Mouse (Mus musculus) embryonic fibroblast, embryonic 13.5 days (primary cell): ENCODE results near the gene Hnrnph1. TPM values are rescaled to one million over a fixed set of nuclear protein-coding genes. Genes with fewer than 3 reads are reported as not detected.

ENCODE experiments used
- H3K27ac ChIP-seq: 2 replicates; pipeline ENCODE4 v1.5.1; 2012; ENCODE audit warnings: low read length, control low read depth, inconsistent platforms; ENCODE audit not compliant: insufficient read depth
- H3K4me1 ChIP-seq: 2 replicates; pipeline ENCODE4 v1.6.1; 2011; ENCODE audit warnings: low read length; ENCODE audit not compliant: control insufficient read depth, insufficient read depth
- H3K4me3 ChIP-seq: 2 replicates; pipeline ENCODE4 v1.5.1; 2011; ENCODE audit warnings: mild to moderate bottlenecking, control low read depth, low read length; ENCODE audit not compliant: insufficient read depth
- CTCF ChIP-seq: IDR thresholded peaks from 2 replicates; pipeline ENCODE4 v1.5.1; 2011; ENCODE audit warnings: mild to moderate bottlenecking, control low read depth, low read length, moderate library complexity, borderline replicate concordance; ENCODE audit not compliant: insufficient read depth
- POLR2A ChIP-seq: IDR thresholded peaks from 2 replicates; pipeline ENCODE4 v1.6.1; 2011; ENCODE audit warnings: low read depth, mild to moderate bottlenecking, control low read depth, low read length, moderate library complexity
- polyA plus RNA-seq: library from polyadenylated mRNA; stranded (reverse); fragments of >200 nt; gene quantifications from 2 replicates; pipeline ENCODE4 v1.2.4, GENCODE M21; 2011; ENCODE audit warnings: low read depth; ENCODE audit not compliant: missing spikeins, insufficient read length

The Hnrnph1 gene
- polyA plus RNA-seq, 1 experiment: 590 TPM

GRCm38 (mm10) chr11:50430277-50431133, 53.7 kb downstream of the Hnrnph1 start, which contains the start of gene Rufy1:
Gene Rufy1, minus strand, starts transcription at chr11:50431125.
- peak within 1 kb of the TSS; percentile 75 for H3K4me3 ChIP-seq
- TF ChIP-seq CTCF: no peak
- peak; percentile 51 for TF ChIP-seq POLR2A
- peaks cover 10% of the 10 kb centered on the region for H3K4me1 ChIP-seq
- H3K27ac ChIP-seq: peak within 1 kb of the TSS; percentile 89

DNA sequence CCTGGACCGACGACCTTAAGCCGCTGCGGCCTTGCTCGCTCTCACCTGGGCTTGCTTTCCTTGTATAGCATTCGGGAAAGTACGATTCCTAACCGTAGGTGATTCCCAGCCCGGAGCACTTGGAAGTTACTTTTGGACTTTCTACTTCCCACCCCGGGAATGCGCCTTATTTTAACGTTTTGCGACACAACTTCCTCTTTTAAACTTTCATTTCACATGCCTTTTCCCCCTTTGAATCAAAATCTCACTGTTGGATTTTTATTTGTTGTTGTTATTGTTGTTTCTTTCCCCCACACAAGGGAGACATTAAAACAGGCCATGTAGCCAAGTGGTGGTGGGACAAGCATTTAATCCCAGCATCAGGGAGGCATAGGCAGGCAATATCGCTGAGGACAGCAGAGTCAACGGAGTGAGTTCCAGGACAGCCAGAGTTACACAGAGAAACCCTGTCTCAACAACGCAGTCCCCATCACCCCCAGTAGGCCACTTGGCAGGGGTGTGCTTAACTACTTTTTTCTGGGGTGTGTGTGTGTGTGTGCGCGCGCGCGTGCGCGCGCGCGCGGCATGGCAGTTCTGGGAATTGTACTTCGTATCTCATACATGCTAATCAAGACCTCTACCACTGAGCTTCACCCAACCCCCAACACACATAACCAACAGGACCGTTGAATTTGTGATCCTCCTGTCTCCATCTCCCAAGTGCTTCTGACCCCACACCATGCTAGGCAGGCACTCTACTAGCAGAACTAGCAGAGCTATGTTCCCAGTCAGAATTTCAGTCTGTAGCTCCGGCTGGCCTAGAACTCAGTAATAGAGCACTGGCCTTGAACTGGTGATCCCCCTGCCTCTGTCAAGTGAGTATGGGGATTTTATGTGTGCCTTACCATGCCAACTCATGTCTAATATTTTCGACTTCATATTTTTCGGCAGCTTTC, 54.6 kb downstream of the Hnrnph1 start:
- no peak; the same call in none of the 2 replicates for TF ChIP-seq POLR2A
- peak overlapping the region; percentile 75 for H3K4me3 ChIP-seq
- peaks cover 10% of the 10 kb centered on the region for H3K4me1 ChIP-seq
- peak overlapping the region; percentile 89 for H3K27ac ChIP-seq

DNA sequence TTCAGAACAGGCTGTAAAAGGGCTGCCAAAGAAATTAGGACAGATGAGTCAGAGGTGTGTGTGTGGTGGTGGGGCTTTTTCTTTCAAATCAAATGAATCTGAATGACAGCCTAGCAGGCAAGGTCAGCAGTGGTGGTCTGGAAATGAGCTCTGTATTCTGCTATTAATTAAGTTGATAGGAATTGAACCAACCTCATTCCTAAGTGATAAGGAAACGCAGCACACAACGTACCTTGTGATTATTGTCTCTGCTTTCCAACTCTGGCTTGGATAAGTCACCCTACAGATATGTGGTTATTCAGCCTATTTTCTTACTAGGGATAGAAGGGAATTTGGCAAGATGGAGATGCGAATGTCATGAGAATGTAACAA, 55.3 kb downstream of the Hnrnph1 start:
- Histone ChIP-seq H3K27ac (peak overlapping the region; percentile 89), H3K4me3 (no peak overlapping the region), H3K4me1 (peaks cover 10% of the 10 kb centered on the region)
- TF ChIP-seq CTCF (no peak), POLR2A (no peak)

DNA sequence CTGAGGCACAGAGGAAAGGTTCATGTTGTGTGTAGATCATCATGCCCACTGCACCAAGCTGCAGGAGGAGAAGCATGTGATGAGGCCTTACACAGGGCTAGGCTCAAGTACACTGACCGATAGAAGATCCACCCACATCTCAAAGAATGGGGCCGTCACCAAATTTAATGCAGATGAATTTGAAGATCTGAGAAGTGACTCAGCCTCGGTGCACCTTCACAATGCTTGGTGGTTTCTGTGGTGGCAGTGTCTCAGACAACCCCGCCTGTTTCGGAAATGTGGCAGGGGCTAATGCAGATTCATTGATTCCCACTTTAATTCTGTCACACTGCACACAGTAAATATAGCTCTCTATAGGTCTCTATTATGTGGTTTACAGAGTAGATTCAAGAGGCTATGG, 56.1 kb downstream of the Hnrnph1 start:
- Histone ChIP-seq H3K27ac (peak overlapping the region; percentile 89), H3K4me3 (no peak overlapping the region), H3K4me1 (peaks cover 10% of the 10 kb centered on the region)
- TF ChIP-seq CTCF: no peak
- TF ChIP-seq POLR2A: peak; percentile 18; the same call in 1 of the 2 replicates

Other genes starting within 250 kb of the Hnrnph1 start
- 72.3 and 76.8 TPM in 2 replicates for gene Tbc1d9b, start 245.6 kb upstream of the Hnrnph1 start, polyA plus RNA-seq
- gene Mrnip, start 202.5 kb upstream of the Hnrnph1 start, polyA plus RNA-seq: 2.9 and 3.7 TPM in 2 replicates
- gene Sqstm1, start 166.2 kb upstream of the Hnrnph1 start, polyA plus RNA-seq: 332 and 376 TPM in 2 replicates
- gene Mgat4b, start 166.1 kb upstream of the Hnrnph1 start, polyA plus RNA-seq: 35.1 and 41.8 TPM in 2 replicates
- gene Ltc4s, start 138.4 kb upstream of the Hnrnph1 start, polyA plus RNA-seq: 0.83 TPM in 1 of 2 replicates, not detected in the other
- 28.9 and 37.3 TPM in 2 replicates for gene Maml1, start 84.7 kb upstream of the Hnrnph1 start, polyA plus RNA-seq
- gene Canx, start 51.3 kb upstream of the Hnrnph1 start, polyA plus RNA-seq: 735 and 759 TPM in 2 replicates
- not detected in 2 replicates for gene Cby3, start 22.5 kb upstream of the Hnrnph1 start, polyA plus RNA-seq
- 19.3 and 19.8 TPM in 2 replicates for gene Rufy1, start 54.1 kb downstream of the Hnrnph1 start, polyA plus RNA-seq
- 22.3 and 25.6 TPM in 2 replicates for gene Adamts2, start 225.1 kb downstream of the Hnrnph1 start, polyA plus RNA-seq